Mouse (Mus musculus) liver, embryonic 13.5 days (tissue): ENCODE measurements around the gene Ntng2. TPM values are rescaled to one million over a fixed set of nuclear protein-coding genes. Genes with fewer than 3 reads are reported as not detected.

Experiments
- ATAC-seq: fragments of 200-750 bp; cut with Nextera tagmentation; 2 replicates; pipeline ENCODE4 v1.8.0; 2017; ENCODE audit warnings: low read depth, mild to moderate bottlenecking, moderate number of reproducible peaks, moderate library complexity
- DNase-seq: peaks from one replicate; pipeline ENCODE4 v3.0.0; 2022
- H3K27ac ChIP-seq: fragments of 300-500 bp; sonication (generic); 2 replicates; pipeline ENCODE4 v1.5.1; 2015; ENCODE audit warnings: moderate library complexity, mild to moderate bottlenecking, inconsistent platforms
- H3K27me3 ChIP-seq: fragments of 300-500 bp; sonication (generic); 2 replicates; pipeline ENCODE4 v1.6.1; 2015; ENCODE audit warnings: mild to moderate bottlenecking, inconsistent platforms
- H3K36me3 ChIP-seq: fragments of 300-500 bp; sonication (generic); 2 replicates; pipeline ENCODE4 v1.6.1; 2015; ENCODE audit warnings: mild to moderate bottlenecking, inconsistent platforms
- H3K4me1 ChIP-seq: fragments of 300-500 bp; sonication (generic); replicated peaks from 2 replicates; pipeline ENCODE4 v1.6.1; 2015; ENCODE audit warnings: inconsistent platforms
- H3K4me2 ChIP-seq: fragments of 300-500 bp; sonication (generic); 2 replicates; pipeline ENCODE4 v1.6.1; 2015; ENCODE audit warnings: inconsistent platforms, mild to moderate bottlenecking, moderate library complexity
- H3K4me3 ChIP-seq: fragments of 300-500 bp; sonication (generic); replicated peaks from 2 replicates; pipeline ENCODE4 v1.5.1; 2015; ENCODE audit warnings: mild to moderate bottlenecking, inconsistent platforms
- H3K9ac ChIP-seq: fragments of 300-500 bp; sonication (generic); 2 replicates; pipeline ENCODE4 v1.6.1; 2015; ENCODE audit warnings: mild to moderate bottlenecking, inconsistent platforms
- H3K9me3 ChIP-seq: fragments of 300-500 bp; sonication (generic); replicated peaks from 2 replicates; pipeline ENCODE4 v1.6.1; 2016; ENCODE audit warnings: inconsistent platforms
- WGBS: fragments of 180-500 bp; shearing (Covaris S2); methylation state at CpG from one replicate; pipeline ENCODE4 v1.1.7; 2015; ENCODE audit not compliant: insufficient replicate concordance; 5-methylcytosine and 5-hydroxymethylcytosine counted together
- polyA plus RNA-seq: library from polyadenylated mRNA; unstranded; fragments of >200 nt; fragmentation: Nextera tagmentation; extraction: Ambion mirVana; gene quantifications from 2 replicates; pipeline ENCODE4 v1.2.1, GENCODE M21; 2015

Gene Ntng2
- polyA plus RNA-seq, 1 experiment from 2014 or later = not detected

GRCm38 (mm10) chr2:29183266-29183924 is 69.4 kb downstream of the Ntng2 start:
- H3K4me2 ChIP-seq = no peak overlapping the region
- peaks cover 33% of the 10 kb centered on the region for H3K36me3 ChIP-seq
- H3K9ac ChIP-seq = no peak overlapping the region
- DNase-seq (no peak), ATAC-seq (no peak)
- no peaks in the 10 kb centered on the region for H3K9me3 ChIP-seq
- 63% methylated on average over 6 of the region's 6 CpGs for WGBS
- H3K27me3 ChIP-seq = no peaks in the 10 kb centered on the region
- no peak overlapping the region for H3K4me3 ChIP-seq
- no peaks in the 10 kb centered on the region for H3K4me1 ChIP-seq
- H3K27ac ChIP-seq = no peak overlapping the region

GRCm38 (mm10) chr2:29181111-29181510 is 71.7 kb downstream of the Ntng2 start:
- Histone ChIP-seq H3K27ac (no peak overlapping the region), H3K27me3 (no peaks in the 10 kb centered on the region), H3K9me3 (no peaks in the 10 kb centered on the region), H3K36me3 (peaks cover 53% of the 10 kb centered on the region), H3K4me3 (no peak overlapping the region), H3K4me1 (no peaks in the 10 kb centered on the region), H3K9ac (no peak overlapping the region), H3K4me2 (no peak overlapping the region)
- WGBS = 69% methylated on average over 2 of the region's 2 CpGs
- DNase-seq (no peak), ATAC-seq (no peak)

- Histone ChIP-seq H3K27ac (no peak overlapping the region), H3K27me3 (no peaks in the 10 kb centered on the region), H3K4me1 (no peaks in the 10 kb centered on the region), H3K9me3 (no peaks in the 10 kb centered on the region), H3K36me3 (peaks cover 60% of the 10 kb centered on the region), H3K9ac (no peak overlapping the region), H3K4me3 (no peak overlapping the region), H3K4me2 (no peak overlapping the region)
- DNase-seq = no peak
- ATAC-seq = no peak
- 52% methylated on average over 4 of the region's 4 CpGs for WGBS
Observed at GRCm38 (mm10) chr2:29179810-29180209, 73.0 kb downstream of the Ntng2 start.

GRCm38 (mm10) chr2:29174887-29175286 is 77.9 kb downstream of the Ntng2 start:
- Histone ChIP-seq H3K9me3 (no peaks in the 10 kb centered on the region), H3K4me3 (no peak overlapping the region), H3K4me1 (no peaks in the 10 kb centered on the region), H3K27me3 (no peaks in the 10 kb centered on the region), H3K36me3 (peaks cover 75% of the 10 kb centered on the region), H3K4me2 (no peak overlapping the region), H3K27ac (no peak overlapping the region), H3K9ac (no peak overlapping the region)
- DNase-seq = no peak
- no peak for ATAC-seq
- WGBS = 70% methylated on average over 3 of the region's 3 CpGs

GRCm38 (mm10) chr2:29168067-29168466 is 84.7 kb downstream of the Ntng2 start:
- 75% methylated on average over 5 of the region's 5 CpGs for WGBS
- Histone ChIP-seq H3K4me3 (no peak overlapping the region), H3K27ac (no peak overlapping the region), H3K4me1 (no peaks in the 10 kb centered on the region), H3K9ac (no peak overlapping the region), H3K36me3 (peaks cover 64% of the 10 kb centered on the region), H3K27me3 (no peaks in the 10 kb centered on the region), H3K4me2 (no peak overlapping the region), H3K9me3 (no peaks in the 10 kb centered on the region)
- DNase-seq = no peak
- no peak for ATAC-seq

- Histone ChIP-seq H3K4me3 (no peak overlapping the region), H3K4me2 (no peak overlapping the region), H3K9ac (no peak overlapping the region), H3K27ac (no peak overlapping the region), H3K9me3 (no peaks in the 10 kb centered on the region), H3K27me3 (no peaks in the 10 kb centered on the region), H3K36me3 (peaks cover 49% of the 10 kb centered on the region; the same call in 1 of the 2 replicates), H3K4me1 (no peaks in the 10 kb centered on the region)
- ATAC-seq (no peak), DNase-seq (no peak)
- WGBS = 84% methylated on average over 2 of the region's 2 CpGs
Observed at GRCm38 (mm10) chr2:29151941-29152340, 100.9 kb downstream of the Ntng2 start.

Other genes starting within 250 kb of the Ntng2 start
- gene Cfap77, start 197.9 kb downstream of the Ntng2 start, polyA plus RNA-seq = 0.08 and 0.13 TPM in 2 replicates
- gene Ttf1, start 192.7 kb downstream of the Ntng2 start, polyA plus RNA-seq = 4.6 and 5.2 TPM in 2 replicates
- gene Setx, start 128.8 kb downstream of the Ntng2 start, polyA plus RNA-seq = 3.3 and 3.5 TPM in 2 replicates
- gene Med27, start 93.8 kb upstream of the Ntng2 start, polyA plus RNA-seq = 24.8 and 25.2 TPM in 2 replicates